Mouse (Mus musculus): ENCODE data around the gene Slc23a2. TPM values are rescaled to one million over a fixed set of nuclear protein-coding genes. Genes with fewer than 3 reads are reported as not detected.

The Slc23a2 gene
- polyA plus RNA-seq, 1 experiment from 2014 or later = 19.3 TPM

DNA sequence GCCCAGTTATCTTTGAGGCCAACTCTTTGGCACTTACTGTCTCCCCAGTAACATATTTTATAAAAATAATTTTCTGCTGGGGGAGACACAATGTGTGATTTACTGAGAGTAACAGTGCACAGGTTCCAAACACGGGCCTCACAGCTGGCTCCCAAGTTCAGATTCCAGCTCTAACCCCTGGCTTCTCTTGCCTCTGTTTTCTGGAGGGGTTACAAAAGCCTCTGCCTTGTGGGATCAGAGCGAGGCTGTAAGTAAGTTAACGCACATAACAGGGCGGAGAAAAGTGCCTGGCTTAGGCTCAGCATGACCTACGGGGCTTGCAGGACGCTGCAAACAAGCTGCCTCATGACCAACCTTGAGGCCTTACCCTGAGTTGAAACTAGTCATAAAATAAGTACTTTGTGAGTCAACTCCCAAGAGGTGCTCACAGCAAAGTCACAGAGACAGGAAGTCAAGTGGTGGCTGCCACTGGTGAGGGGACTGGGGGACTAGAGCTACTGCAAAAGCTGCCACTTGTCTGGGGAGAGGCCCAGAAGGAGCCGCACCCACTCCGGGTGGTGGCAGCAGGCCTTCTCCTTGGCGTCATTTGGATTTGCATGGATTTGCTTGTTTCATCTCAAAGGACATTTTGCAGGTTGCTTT, 140.3 kb downstream of the Slc23a2 start:
- Histone ChIP-seq H3K9ac (ENCODE audit: low read length) (no peak overlapping the region), H3K4me2 (ENCODE audit: low read length) (no peak overlapping the region), H3K4me3 (ENCODE audit: low read depth, low read length) (no peak overlapping the region), H3K4me1 (ENCODE audit: control insufficient read depth, insufficient read depth, low read length) (no peaks in the 10 kb centered on the region), H3K27me3 (replicated peaks; ENCODE audit: control insufficient read depth, insufficient read depth, low read length) (no peaks in the 10 kb centered on the region), H3K9me3 (replicated peaks; ENCODE audit: control insufficient read depth, low read length) (no peaks in the 10 kb centered on the region), H3K27ac (ENCODE audit: low read depth, low read length) (no peak overlapping the region), H3K36me3 (ENCODE audit: control insufficient read depth, insufficient read depth, low read length) (peaks cover 77% of the 10 kb centered on the region)
- DNase-seq (ENCODE audit: low spot score) (no peak), ATAC-seq (no peak)
- WGBS = 83% methylated on average over 9 of the region's 9 CpGs

- Histone ChIP-seq H3K36me3 (ENCODE audit: control insufficient read depth, insufficient read depth, low read length) (peaks cover 71% of the 10 kb centered on the region), H3K9me3 (replicated peaks; ENCODE audit: control insufficient read depth, low read length) (no peaks in the 10 kb centered on the region), H3K9ac (ENCODE audit: low read length) (no peak overlapping the region), H3K27me3 (replicated peaks; ENCODE audit: control insufficient read depth, insufficient read depth, low read length) (no peaks in the 10 kb centered on the region), H3K4me1 (ENCODE audit: control insufficient read depth, insufficient read depth, low read length) (no peaks in the 10 kb centered on the region), H3K4me3 (ENCODE audit: low read depth, low read length) (no peak overlapping the region), H3K27ac (ENCODE audit: low read depth, low read length) (no peak overlapping the region), H3K4me2 (ENCODE audit: low read length) (no peak overlapping the region)
- ATAC-seq (no peak), DNase-seq (ENCODE audit: low spot score) (no peak)
- 79% methylated on average over 5 of the region's 5 CpGs for WGBS
These were observed 141.0 kb downstream of the Slc23a2 start for GRCm38 (mm10) chr2:132003916-132004315.

Other genes starting within 250 kb of the Slc23a2 start
- 111 and 125 TPM in 2 replicates for gene Prnp, start 235.2 kb downstream of the Slc23a2 start, polyA plus RNA-seq (2014; fragmentation: Nextera tagmentation; extraction: Ambion mirVana)
- 0.32 TPM in 1 of 2 replicates, not detected in the other for gene Prn, start 235.2 kb downstream of the Slc23a2 start, polyA plus RNA-seq (2014; fragmentation: Nextera tagmentation; extraction: Ambion mirVana)
- gene Prnd, start 194.2 kb downstream of the Slc23a2 start, polyA plus RNA-seq (2014; fragmentation: Nextera tagmentation; extraction: Ambion mirVana) = 13.6 and 14.1 TPM in 2 replicates
- 17.9 and 20.3 TPM in 2 replicates for gene Rassf2, start 114.8 kb downstream of the Slc23a2 start, polyA plus RNA-seq (2014; fragmentation: Nextera tagmentation; extraction: Ambion mirVana)
- gene Tmem230, start 102.7 kb upstream of the Slc23a2 start, polyA plus RNA-seq (2014; fragmentation: Nextera tagmentation; extraction: Ambion mirVana) = 51.3 and 53.6 TPM in 2 replicates
- 217 and 258 TPM in 2 replicates for gene Pcna, start 108.2 kb upstream of the Slc23a2 start, polyA plus RNA-seq (2014; fragmentation: Nextera tagmentation; extraction: Ambion mirVana)
- gene Cds2, start 118.0 kb upstream of the Slc23a2 start, polyA plus RNA-seq (2014; fragmentation: Nextera tagmentation; extraction: Ambion mirVana) = 23.2 and 29.3 TPM in 2 replicates
- gene Prokr2, start 240.3 kb upstream of the Slc23a2 start, polyA plus RNA-seq (2014; fragmentation: Nextera tagmentation; extraction: Ambion mirVana) = 6.5 and 8.6 TPM in 2 replicates